ENCODE assay signal across 27 mouse cellular contexts in the genomic region with DNA sequence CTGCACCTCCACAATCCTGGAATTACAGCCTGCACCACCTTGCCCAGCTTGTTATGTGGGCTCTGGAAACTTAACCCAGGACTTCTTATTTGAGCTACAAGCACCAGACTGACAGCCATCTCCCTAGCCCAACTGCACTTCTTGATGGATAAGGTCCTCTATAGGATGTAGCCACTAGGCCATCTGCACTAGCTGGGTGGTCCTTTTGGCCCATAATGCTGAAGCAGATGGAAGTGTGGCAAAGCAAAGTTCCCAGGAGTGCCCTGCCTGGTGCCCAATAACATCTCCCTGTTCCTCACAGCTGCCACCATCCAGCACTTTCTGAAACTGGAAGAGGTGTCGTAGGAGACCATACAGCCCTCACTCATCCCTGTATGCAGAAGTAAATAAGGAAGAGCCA.
A peak's percentile ranks its signal among the peaks of the same experiment; 100 is the strongest.
DNase-seq lines count a peak whose midpoint lies in the region; ATAC-seq and TF ChIP-seq lines count a peak whose summit lies in the region.
"Had no signal": no experiment of that assay in that cellular context is flagged by ENCODE, and none has a peak within 500 bp of the region (broad histone marks: within the 10 kb centered on the region; RNA-seq: fewer than 3 reads in every experiment).

No protein-coding gene starts in this region.

- no peak overlapping the region for H3K4me3 ChIP-seq in cerebellum, adult 2 months (replicated peaks; ENCODE audit: insufficient read depth, low read depth, low read length)
- H3K4me3 ChIP-seq in forebrain, embryonic 16.5 days (replicated peaks; ENCODE audit: low read length) = no peak overlapping the region
- H3K4me3 ChIP-seq: gastrocnemius, adult 2 months; heart, adult 2 months; heart, embryonic 12.5 days; intestine, embryonic 15.5 days; myocyte; neural tube, embryonic 12.5 days had no signal

- H3K27me3 ChIP-seq in cerebellum, adult 2 months (ENCODE audit: control insufficient read depth, insufficient read depth, low read length) = no peaks in the 10 kb centered on the region
- H3K27me3 ChIP-seq in forebrain, embryonic 16.5 days (replicated peaks; ENCODE audit: control insufficient read depth, insufficient read depth, low read length) = no peaks in the 10 kb centered on the region
- H3K27me3 ChIP-seq: heart, embryonic 12.5 days; intestine, embryonic 15.5 days; neural tube, embryonic 12.5 days had no signal

- no peaks in the 10 kb centered on the region for H3K36me3 ChIP-seq in forebrain, embryonic 16.5 days (ENCODE audit: control insufficient read depth, insufficient read depth)
- H3K36me3 ChIP-seq: G1E; heart, embryonic 12.5 days; intestine, embryonic 15.5 days; neural tube, embryonic 12.5 days had no signal

- DNase-seq in cerebellum, postnatal 14 days = peak; percentile 42 to 57
- no peak for DNase-seq in cerebellum, adult 2 months
- DNase-seq in heart, adult 11 months = peak; percentile 29
- DNase-seq in heart, postnatal 14 days = no peak
- peak; percentile 84 for DNase-seq in left cerebral cortex, postnatal 4 days
- no peak for DNase-seq in left cerebral cortex, postnatal 10 days (ENCODE audit: extremely low spot score in 1 of 2, low spot score in 2 of 2)
- DNase-seq: adrenal gland, adult 8-10 months; cerebellum, adult 9-11 months; gastrocnemius, adult 2 months; gastrocnemius, postnatal 36 days; heart, adult 2 months; kidney, adult 2 months; kidney, postnatal 4 days; liver; lung, adult 2 months; lung, postnatal 10 days; thymus, adult 2 months; thymus, postnatal 4 days had no signal

- no peak for TF ChIP-seq POLR2A in cerebellum, adult 2 months (IDR thresholded peaks at IDR 0.05; ENCODE audit: borderline replicate concordance, insufficient read depth, low read length)

- no peaks in the 10 kb centered on the region for H3K9me3 ChIP-seq in forebrain, embryonic 16.5 days (ENCODE audit: control insufficient read depth, low read length)
- H3K9me3 ChIP-seq: G1E; intestine, embryonic 15.5 days; neural tube, embryonic 12.5 days had no signal

- no peak overlapping the region for H3K27ac ChIP-seq in cerebellum, adult 2 months (ENCODE audit: insufficient read depth, low read length)
- peak overlapping the region; percentile 61; the same call in 1 of the 2 replicates for H3K27ac ChIP-seq in forebrain, embryonic 16.5 days (ENCODE audit: low read length)
- H3K27ac ChIP-seq: gastrocnemius, adult 2 months; heart, adult 2 months; intestine, embryonic 15.5 days; kidney, postnatal 0 days; liver, embryonic 14.5 days; macrophage; neural tube, embryonic 12.5 days had no signal

- WGBS in cerebellum, adult 2 months = 95% methylated on average over 1 of the region's 1 CpGs
- WGBS in forebrain, embryonic 16.5 days = 70% methylated on average over 1 of the region's 1 CpGs

- no peaks in the 10 kb centered on the region for H3K4me1 ChIP-seq in cerebellum, adult 2 months (ENCODE audit: control insufficient read depth, insufficient read depth, low read length)
- H3K4me1 ChIP-seq in forebrain, embryonic 16.5 days (replicated peaks; ENCODE audit: control insufficient read depth, insufficient read depth, low read length) = peaks cover 12% of the 10 kb centered on the region
- H3K4me1 ChIP-seq: intestine, embryonic 15.5 days; neural tube, embryonic 12.5 days had no signal

- H3K9ac ChIP-seq in forebrain, embryonic 16.5 days (replicated peaks; ENCODE audit: low read depth, low read length) = no peak overlapping the region
- H3K9ac ChIP-seq: heart, embryonic 12.5 days; intestine, embryonic 15.5 days; liver, embryonic 14.5 days; neural tube, embryonic 12.5 days had no signal

- TF ChIP-seq CTCF in cerebellum, adult 2 months (IDR thresholded peaks at IDR 0.05; ENCODE audit: borderline replicate concordance, insufficient read depth, low read depth, low read length) = no peak

- intact Hi-C loops in heart, postnatal 14 days (cut with DNase I) = no loop called here
- intact Hi-C loops in left cerebral cortex, postnatal 4 days (cut with DNase I) = no loop called here
- intact Hi-C loops in left cerebral cortex, postnatal 10 days (cut with DNase I) = no loop called here

- ATAC-seq in forebrain, embryonic 16.5 days = peak; percentile 29; the same call in 1 of the 2 replicates
- ATAC-seq: intestine, embryonic 15.5 days had no signal

- H3K4me2 ChIP-seq in forebrain, embryonic 16.5 days (ENCODE audit: low read length) = no peak overlapping the region
- H3K4me2 ChIP-seq: heart, embryonic 12.5 days; intestine, embryonic 15.5 days; neural tube, embryonic 12.5 days had no signal

Comparison
In these comparisons a context has a peak if more than half of its experiments do, and no peak if none do; other contexts are left out.
1. DNase-seq: peak in cerebellum, postnatal 14 days (2 of 2), heart, adult 11 months (single experiment) and left cerebral cortex, postnatal 4 days (single experiment); none in cerebellum, adult 2 months (0 of 2), heart, postnatal 14 days (0 of 2) and left cerebral cortex, postnatal 10 days (0 of 2).